In the genomic region with DNA sequence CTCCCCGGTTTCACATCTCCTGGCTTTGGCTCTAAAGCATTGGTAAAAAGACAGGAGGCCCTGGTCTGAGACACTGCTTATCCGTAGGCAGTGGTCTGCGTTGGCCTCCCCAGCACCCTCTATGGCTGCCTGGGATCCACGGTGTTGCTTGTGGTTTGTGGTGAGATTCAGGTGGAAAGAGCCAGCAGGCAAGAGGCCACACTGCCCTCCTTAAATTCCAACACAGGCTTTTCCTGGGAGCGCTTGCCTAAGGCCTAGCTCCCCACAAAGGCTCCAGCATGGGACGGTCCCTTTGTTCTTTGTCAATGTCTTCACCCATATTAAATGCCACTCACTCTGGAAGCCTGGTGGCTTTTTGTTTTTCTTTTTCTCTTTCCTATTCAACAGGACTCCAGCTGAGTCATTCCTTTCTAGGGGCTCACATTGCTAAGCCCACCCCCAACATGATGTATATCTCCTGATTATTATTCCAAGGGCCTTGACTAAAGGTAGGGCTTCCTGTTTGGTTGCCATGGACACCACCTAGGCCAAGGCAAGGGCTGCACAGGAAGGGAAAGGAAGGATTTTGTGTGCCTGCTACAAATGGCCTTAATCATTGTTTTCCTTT, we compare ENCODE assay signal across 9 mouse cellular contexts.
DNase-seq lines count a peak whose midpoint lies in the region; ATAC-seq and TF ChIP-seq lines count a peak whose summit lies in the region.
"Had no signal": no experiment of that assay in that cellular context is flagged by ENCODE, and none has a peak within 500 bp of the region (broad histone marks: within the 10 kb centered on the region; RNA-seq: fewer than 3 reads in every experiment).

No protein-coding gene starts in this region.

- TF ChIP-seq POLR2A in heart, adult 2 months (IDR thresholded peaks at IDR 0.05; ENCODE audit: insufficient read depth, low read depth, low read length) = no peak

- H3K36me3 ChIP-seq in heart, embryonic 13.5 days = no peaks in the 10 kb centered on the region
- no peaks in the 10 kb centered on the region for H3K36me3 ChIP-seq in heart, adult 2 months (ENCODE audit: control insufficient read depth, insufficient read depth, low read length)
- no peaks in the 10 kb centered on the region for H3K36me3 ChIP-seq in forebrain, postnatal 0 days (ENCODE audit: insufficient read depth)
- no peaks in the 10 kb centered on the region for H3K36me3 ChIP-seq in midbrain, embryonic 14.5 days (ENCODE audit: control insufficient read depth, insufficient read depth, low read length)

- no peaks in the 10 kb centered on the region for H3K79me2 ChIP-seq in heart, adult 2 months (replicated peaks; ENCODE audit: control insufficient read depth, insufficient read depth, low read length)

- TF ChIP-seq CTCF in heart, adult 2 months (IDR thresholded peaks at IDR 0.05) = no peak
- no peak for TF ChIP-seq CTCF in forebrain, postnatal 0 days (IDR thresholded peaks at IDR 0.05; ENCODE audit: low read depth)

- TF ChIP-seq EP300 in heart, adult 2 months (IDR thresholded peaks at IDR 0.05; ENCODE audit: insufficient read depth, low read depth, low read length) = no peak

- intact Hi-C loops in heart, adult 2 months (cut with DNase I) = no loop called here
- intact Hi-C loops in gastrocnemius, postnatal 36 days (cut with DNase I) = no loop called here
- intact Hi-C loops in left cerebral cortex, postnatal 36 days (cut with DNase I) = no loop called here

- no peak for ATAC-seq in heart, embryonic 13.5 days (ENCODE audit: extremely low read depth, insufficient number of reproducible peaks, low FRiP score, low TSS enrichment)
- peak; percentile 56 for ATAC-seq in forebrain, postnatal 0 days
- peak; percentile 79 for ATAC-seq in midbrain, embryonic 14.5 days (ENCODE audit: low FRiP score, low TSS enrichment)
- ATAC-seq: CD4-positive, CD25-positive, alpha-beta regulatory T cell, adult 4 months had no signal

- peak overlapping the region; percentile 74 for H3K27ac ChIP-seq in heart, embryonic 13.5 days (replicated peaks)
- H3K27ac ChIP-seq in heart, adult 2 months = no peak overlapping the region; the same call in 1 of the 2 replicates
- peak overlapping the region; percentile 79 for H3K27ac ChIP-seq in forebrain, postnatal 0 days (ENCODE audit: low read depth, low read length)
- H3K27ac ChIP-seq in midbrain, embryonic 14.5 days (replicated peaks; ENCODE audit: low read depth, low read length) = peak overlapping the region; percentile 80

- H3K27me3 ChIP-seq in heart, embryonic 13.5 days (replicated peaks) = no peaks in the 10 kb centered on the region
- no peaks in the 10 kb centered on the region for H3K27me3 ChIP-seq in heart, adult 2 months (ENCODE audit: control insufficient read depth, insufficient read depth, low read length)
- H3K27me3 ChIP-seq in forebrain, postnatal 0 days (ENCODE audit: insufficient read depth, low read length) = no peaks in the 10 kb centered on the region
- no peaks in the 10 kb centered on the region for H3K27me3 ChIP-seq in midbrain, embryonic 14.5 days (ENCODE audit: control insufficient read depth, insufficient read depth, low read length)

- no peak overlapping the region for H3K4me3 ChIP-seq in heart, embryonic 13.5 days
- no peak overlapping the region for H3K4me3 ChIP-seq in heart, adult 2 months
- no peak overlapping the region for H3K4me3 ChIP-seq in forebrain, postnatal 0 days (ENCODE audit: low read depth, low read length)
- no peak overlapping the region for H3K4me3 ChIP-seq in midbrain, embryonic 14.5 days (replicated peaks; ENCODE audit: low read depth, low read length)

- peaks cover 51% of the 10 kb centered on the region for H3K4me1 ChIP-seq in heart, embryonic 13.5 days
- H3K4me1 ChIP-seq in heart, adult 2 months (ENCODE audit: control insufficient read depth, insufficient read depth, low read length) = no peaks in the 10 kb centered on the region; the same call in 1 of the 2 replicates
- H3K4me1 ChIP-seq in forebrain, postnatal 0 days (ENCODE audit: insufficient read depth) = peaks cover 24% of the 10 kb centered on the region
- H3K4me1 ChIP-seq in midbrain, embryonic 14.5 days (ENCODE audit: control insufficient read depth, insufficient read depth, low read length) = peaks cover 25% of the 10 kb centered on the region

- no peak overlapping the region for H3K9ac ChIP-seq in heart, embryonic 13.5 days
- no peak overlapping the region for H3K9ac ChIP-seq in heart, adult 2 months (ENCODE audit: low read depth, low read length)
- H3K9ac ChIP-seq in forebrain, postnatal 0 days = no peak overlapping the region
- no peak overlapping the region for H3K9ac ChIP-seq in midbrain, embryonic 14.5 days (replicated peaks; ENCODE audit: low read length)

- WGBS in heart, embryonic 13.5 days = 62% methylated on average over 6 of the region's 6 CpGs
- WGBS in heart, adult 2 months = 57% methylated on average over 6 of the region's 6 CpGs
- WGBS in forebrain, postnatal 0 days = 11% methylated on average over 6 of the region's 6 CpGs
- 18% methylated on average over 6 of the region's 6 CpGs for WGBS in midbrain, embryonic 14.5 days

- no peaks in the 10 kb centered on the region for H3K9me3 ChIP-seq in heart, embryonic 13.5 days
- H3K9me3 ChIP-seq in forebrain, postnatal 0 days (ENCODE audit: low read length) = no peaks in the 10 kb centered on the region
- no peaks in the 10 kb centered on the region for H3K9me3 ChIP-seq in midbrain, embryonic 14.5 days (ENCODE audit: control insufficient read depth, low read length)

- no peak for DNase-seq in heart, adult 2 months
- DNase-seq in R1 (ENCODE audit: low read depth, low spot score) = peak; percentile 96
- peak; percentile 52 for DNase-seq in forebrain, postnatal 0 days
- peak; percentile 76 for DNase-seq in midbrain, embryonic 14.5 days
- DNase-seq in gastrocnemius, postnatal 36 days = no peak
- no peak for DNase-seq in left cerebral cortex, postnatal 36 days (ENCODE audit: low spot score in 2 of 2)
- DNase-seq in layer of hippocampus, postnatal 25 days (ENCODE audit: extremely low spot score in 1 of 2, low spot score in 1 of 2) = no peak

- no peak overlapping the region for H3K4me2 ChIP-seq in heart, embryonic 13.5 days
- H3K4me2 ChIP-seq in forebrain, postnatal 0 days (ENCODE audit: low read depth) = no peak overlapping the region
- no peak overlapping the region for H3K4me2 ChIP-seq in midbrain, embryonic 14.5 days (ENCODE audit: low read length)

Comparison
In these comparisons a context has a peak if more than half of its experiments do, and no peak if none do; other contexts are left out.
1. DNase-seq: peak in R1 (single experiment), forebrain, postnatal 0 days (single experiment) and midbrain, embryonic 14.5 days (single experiment); none in heart, adult 2 months (0 of 2), gastrocnemius, postnatal 36 days (0 of 2), left cerebral cortex, postnatal 36 days (0 of 2) and layer of hippocampus, postnatal 25 days (0 of 2).